Mouse (Mus musculus) liver, embryonic 11.5 days (tissue): ENCODE measurements at regions not wholly inside any gene's neighbourhood (a gene's known extent, or its start where the extent isn't known, plus 50 kb on each side); places are given as distances from the start of the nearest gene placed in this dataset.

ENCODE experiments used
- ATAC-seq: fragments of 200-750 bp; cut with Nextera tagmentation; replicated peaks from 2 replicates; pipeline ENCODE4 v1.8.0; 2017; ENCODE audit warnings: moderate number of reproducible peaks, mild to moderate bottlenecking, moderate TSS enrichment, moderate library complexity; ENCODE audit not compliant: low FRiP score
- DNase-seq: peaks from one replicate; pipeline ENCODE4 v3.0.0-alpha.2; 2017; ENCODE audit warnings: low spot score
- H3K27ac ChIP-seq: fragments of 300-500 bp; sonication (generic); 2 replicates; pipeline ENCODE4 v1.5.1; 2014; ENCODE audit warnings: mild to moderate bottlenecking, low read depth, low read length, control low read depth
- H3K27me3 ChIP-seq: fragments of 300-500 bp; sonication (generic); replicated peaks from 2 replicates; pipeline ENCODE4 v1.6.1; 2014; ENCODE audit warnings: low read length, mixed read lengths; ENCODE audit not compliant: control insufficient read depth, insufficient read depth
- H3K36me3 ChIP-seq: fragments of 300-500 bp; sonication (generic); 2 replicates; pipeline ENCODE4 v1.6.1; 2014; ENCODE audit warnings: mild to moderate bottlenecking, low read length, moderate library complexity, mixed read lengths; ENCODE audit not compliant: control insufficient read depth, insufficient read depth
- H3K4me1 ChIP-seq: fragments of 300-500 bp; sonication (generic); replicated peaks from 2 replicates; pipeline ENCODE4 v1.6.1; 2014; ENCODE audit warnings: low read length, mixed read lengths; ENCODE audit not compliant: control insufficient read depth, insufficient read depth
- H3K4me2 ChIP-seq: fragments of 300-500 bp; sonication (generic); 2 replicates; pipeline ENCODE4 v1.6.1; 2014; ENCODE audit warnings: mild to moderate bottlenecking, control low read depth, moderate library complexity
- H3K4me3 ChIP-seq: fragments of 300-500 bp; sonication (generic); 2 replicates; pipeline ENCODE4 v1.5.1; 2014; ENCODE audit warnings: low read depth, low read length, control low read depth
- H3K9ac ChIP-seq: fragments of 300-500 bp; sonication (generic); 2 replicates; pipeline ENCODE4 v1.6.1; 2014; ENCODE audit warnings: low read depth, low read length, control low read depth
- H3K9me3 ChIP-seq: fragments of 300-500 bp; sonication (generic); 2 replicates; pipeline ENCODE4 v1.6.1; 2016; ENCODE audit warnings: low read length, inconsistent platforms, mixed read lengths; ENCODE audit not compliant: control insufficient read depth
- WGBS: fragments of 180-500 bp; shearing (Covaris S2); extraction: QIAGEN DNeasy Blood & Tissue Kit; methylation state at CpG from one replicate; pipeline ENCODE4 v1.1.7; 2014; 5-methylcytosine and 5-hydroxymethylcytosine counted together

DNA sequence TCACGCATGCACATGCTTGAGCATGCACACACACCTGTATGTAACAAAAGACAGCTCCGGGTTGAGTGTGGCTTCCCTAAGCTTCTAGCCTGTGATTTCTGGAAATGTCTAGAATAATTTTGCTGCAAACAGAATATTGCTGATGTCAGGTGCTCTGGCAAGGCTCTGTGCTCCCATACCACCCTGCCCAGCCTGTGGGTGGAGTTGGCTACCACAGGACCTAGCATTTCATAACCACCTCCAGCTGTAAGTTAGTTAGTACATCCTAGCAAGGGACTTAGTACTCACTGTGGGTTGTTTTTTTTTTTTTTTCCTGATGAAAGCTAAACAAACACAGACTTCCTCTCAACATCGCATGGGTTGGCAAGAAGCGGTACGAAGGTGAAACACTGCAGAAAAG is 150.5 kb downstream of the Bcl2l11 start:
- H3K36me3 ChIP-seq = no peaks in the 10 kb centered on the region
- ATAC-seq (no peak), DNase-seq (no peak)
- 76% methylated on average over 5 of the region's 5 CpGs for WGBS
- H3K9me3 ChIP-seq = no peaks in the 10 kb centered on the region
- no peak overlapping the region for H3K9ac ChIP-seq
- no peaks in the 10 kb centered on the region for H3K27me3 ChIP-seq
- H3K4me2 ChIP-seq = no peak overlapping the region
- H3K4me1 ChIP-seq = 0 out of 2 replicates have a peak, but pooled peaks cover 2% of the 10 kb centered on the region
- no peak overlapping the region for H3K27ac ChIP-seq
- no peak overlapping the region for H3K4me3 ChIP-seq

DNA sequence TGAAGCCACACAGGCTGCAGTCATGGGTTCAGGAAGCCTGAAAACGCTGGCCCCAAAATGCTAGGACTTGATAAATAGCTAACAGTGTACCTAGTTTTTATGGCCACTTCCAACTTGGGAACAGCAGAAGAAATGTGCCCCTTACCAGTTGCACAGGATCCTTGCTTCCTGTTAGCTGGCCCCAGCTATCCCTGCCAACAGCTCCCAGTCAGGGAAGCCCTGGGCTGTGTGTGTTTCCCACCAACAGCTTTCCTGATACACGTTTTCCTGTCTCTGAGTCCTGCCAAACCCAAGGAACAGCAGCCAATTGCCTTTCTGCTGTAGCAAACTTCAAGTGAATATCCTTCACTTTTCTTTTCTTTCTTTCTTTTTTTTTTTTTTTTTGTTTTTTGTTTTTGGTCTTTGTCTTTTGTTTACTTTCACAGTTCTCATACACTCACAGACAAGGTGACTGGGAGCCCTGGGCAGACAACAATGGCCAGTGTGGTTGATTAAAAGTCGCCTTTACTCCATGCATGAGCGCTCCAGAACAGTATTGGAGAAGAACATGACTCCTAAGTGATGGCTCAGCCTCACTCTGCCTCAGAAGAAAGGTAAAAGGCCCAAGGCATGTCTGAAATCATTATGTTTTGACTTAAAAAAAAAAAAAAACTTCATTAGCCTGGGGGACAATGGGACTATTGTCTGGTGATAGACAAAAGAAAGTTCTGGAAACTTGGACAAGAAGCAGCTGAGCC is 151.7 kb downstream of the Bcl2l11 start:
- no peak overlapping the region for H3K9ac ChIP-seq
- H3K4me1 ChIP-seq = peaks cover 2% of the 10 kb centered on the region; the same call in 1 of the 2 replicates
- H3K36me3 ChIP-seq = no peaks in the 10 kb centered on the region
- DNase-seq (no peak), ATAC-seq (no peak)
- no peaks in the 10 kb centered on the region for H3K9me3 ChIP-seq
- H3K4me2 ChIP-seq = no peak overlapping the region
- 54% methylated on average over 4 of the region's 4 CpGs for WGBS
- H3K27me3 ChIP-seq = no peaks in the 10 kb centered on the region
- no peak overlapping the region for H3K27ac ChIP-seq
- H3K4me3 ChIP-seq = no peak overlapping the region

DNA sequence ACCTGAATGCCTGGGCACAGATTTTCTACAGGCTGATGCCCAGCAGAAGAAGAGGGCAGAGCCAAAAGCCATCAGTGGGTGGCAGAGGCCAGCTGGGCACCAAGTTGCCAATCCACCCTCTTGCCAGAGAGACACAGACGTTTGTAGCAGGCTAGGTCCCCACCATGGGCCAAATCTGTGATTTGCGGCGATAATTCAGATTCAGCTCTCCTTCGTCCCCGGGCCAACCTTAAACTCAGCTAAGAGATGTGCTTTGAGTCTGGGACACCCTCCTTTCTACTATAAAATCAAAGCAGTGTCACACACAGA is 152.2 kb downstream of the Bcl2l11 start:
- H3K27me3 ChIP-seq = no peaks in the 10 kb centered on the region
- H3K4me2 ChIP-seq = no peak overlapping the region
- no peaks in the 10 kb centered on the region for H3K36me3 ChIP-seq
- no peaks in the 10 kb centered on the region; the same call in 1 of the 2 replicates for H3K4me1 ChIP-seq
- DNase-seq = no peak
- 87% methylated on average over 5 of the region's 5 CpGs for WGBS
- no peak overlapping the region for H3K27ac ChIP-seq
- no peak for ATAC-seq
- no peak overlapping the region for H3K9ac ChIP-seq
- H3K9me3 ChIP-seq = no peaks in the 10 kb centered on the region
- H3K4me3 ChIP-seq = no peak overlapping the region

DNA sequence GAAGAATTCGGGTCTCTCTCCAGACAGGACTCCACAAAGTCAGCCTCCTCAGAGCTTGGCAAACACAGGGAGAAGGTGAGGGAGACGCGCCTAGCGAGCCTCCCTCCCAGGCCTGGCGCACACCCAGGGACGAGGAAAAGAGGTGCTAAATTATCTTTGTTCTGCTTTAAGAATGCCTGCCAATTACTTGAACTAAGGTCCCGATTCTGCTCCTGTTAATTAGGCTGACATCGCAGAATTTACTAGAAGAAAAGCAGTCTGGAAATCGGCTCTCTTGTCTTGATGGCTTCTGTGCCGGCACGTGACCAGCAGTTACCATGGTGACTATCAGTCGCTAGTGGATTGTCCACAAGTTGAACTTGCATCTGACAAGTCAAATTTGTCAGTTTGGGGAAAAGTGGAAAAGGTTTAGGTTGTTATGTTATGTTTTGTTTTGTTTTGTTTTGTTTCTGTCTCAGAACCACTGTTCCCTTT is 152.8 kb downstream of the Bcl2l11 start:
- no peak for DNase-seq

DNA sequence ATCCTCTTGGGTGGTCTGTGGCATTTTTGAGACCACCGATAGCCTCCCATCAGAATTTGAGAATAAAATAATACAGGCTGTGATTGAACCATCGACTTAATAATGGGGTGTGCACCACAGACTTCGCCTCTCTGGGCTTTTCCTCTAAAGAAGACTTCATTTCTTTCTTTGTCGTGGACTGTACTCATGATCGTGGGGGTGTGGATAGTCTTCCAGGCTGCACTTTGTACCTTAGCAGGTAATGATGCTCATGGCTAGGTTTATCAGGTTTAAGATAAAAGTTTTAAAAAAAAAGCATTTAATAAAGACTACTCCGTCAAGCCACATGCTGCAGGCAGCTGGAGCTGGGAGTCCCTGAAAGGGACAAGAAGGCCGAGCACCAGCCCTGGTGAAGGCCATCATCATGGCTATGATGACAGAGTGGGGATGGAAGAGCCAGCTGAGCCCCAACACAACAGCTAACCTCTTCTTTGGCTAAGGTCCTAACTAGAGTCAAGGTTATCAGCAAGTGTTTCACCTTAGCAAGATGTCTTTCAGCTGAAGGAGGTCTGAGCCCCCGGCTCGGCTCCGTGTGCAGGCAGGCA is 153.4 kb downstream of the Bcl2l11 start:
- Histone ChIP-seq H3K4me3 (no peak overlapping the region), H3K9me3 (no peaks in the 10 kb centered on the region), H3K36me3 (no peaks in the 10 kb centered on the region), H3K27ac (no peak overlapping the region), H3K9ac (no peak overlapping the region), H3K27me3 (no peaks in the 10 kb centered on the region), H3K4me2 (no peak overlapping the region), H3K4me1 (no peaks in the 10 kb centered on the region; the same call in 1 of the 2 replicates)
- no peak for DNase-seq
- no peak for ATAC-seq
- WGBS = 78% methylated on average over 10 of the region's 10 CpGs

More for the DNA sequence above, 152.8 kb downstream of the Bcl2l11 start:
- WGBS = 42% methylated on average over 12 of the region's 12 CpGs
- Histone ChIP-seq H3K4me1 (no peaks in the 10 kb centered on the region; the same call in 1 of the 2 replicates), H3K36me3 (no peaks in the 10 kb centered on the region), H3K4me2 (no peak overlapping the region), H3K9ac (no peak overlapping the region), H3K27ac (no peak overlapping the region), H3K9me3 (no peaks in the 10 kb centered on the region), H3K4me3 (no peak overlapping the region), H3K27me3 (no peaks in the 10 kb centered on the region)
- ATAC-seq = no peak

DNA sequence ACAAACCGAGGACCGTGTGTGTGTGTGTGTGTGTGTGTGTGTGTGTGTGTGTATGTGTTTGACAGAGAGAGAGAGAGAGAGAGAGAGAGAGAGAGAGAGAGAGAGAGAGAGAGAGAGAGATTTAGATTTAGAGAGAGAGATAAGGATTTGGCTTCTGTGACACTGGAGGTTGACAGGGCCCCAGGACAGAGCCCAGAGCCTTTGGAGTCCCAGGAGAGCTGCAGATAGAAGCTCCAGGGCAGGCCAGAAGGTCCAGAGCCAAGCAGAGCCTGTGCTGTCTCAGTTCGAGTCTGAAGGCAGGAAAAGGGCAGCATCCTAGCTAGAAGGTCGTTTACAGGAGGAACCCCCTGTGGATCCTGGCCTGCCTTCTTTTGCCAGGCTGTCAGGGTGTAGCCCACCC is 156.8 kb downstream of the Bcl2l11 start:
- no peak for ATAC-seq
- Histone ChIP-seq H3K9ac (no peak overlapping the region), H3K9me3 (no peaks in the 10 kb centered on the region), H3K4me2 (no peak overlapping the region), H3K4me3 (no peak overlapping the region), H3K27me3 (no peaks in the 10 kb centered on the region), H3K4me1 (no peaks in the 10 kb centered on the region; the same call in 1 of the 2 replicates), H3K27ac (no peak overlapping the region), H3K36me3 (no peaks in the 10 kb centered on the region)
- DNase-seq = no peak
- WGBS = 26% methylated on average over 4 of the region's 4 CpGs

DNA sequence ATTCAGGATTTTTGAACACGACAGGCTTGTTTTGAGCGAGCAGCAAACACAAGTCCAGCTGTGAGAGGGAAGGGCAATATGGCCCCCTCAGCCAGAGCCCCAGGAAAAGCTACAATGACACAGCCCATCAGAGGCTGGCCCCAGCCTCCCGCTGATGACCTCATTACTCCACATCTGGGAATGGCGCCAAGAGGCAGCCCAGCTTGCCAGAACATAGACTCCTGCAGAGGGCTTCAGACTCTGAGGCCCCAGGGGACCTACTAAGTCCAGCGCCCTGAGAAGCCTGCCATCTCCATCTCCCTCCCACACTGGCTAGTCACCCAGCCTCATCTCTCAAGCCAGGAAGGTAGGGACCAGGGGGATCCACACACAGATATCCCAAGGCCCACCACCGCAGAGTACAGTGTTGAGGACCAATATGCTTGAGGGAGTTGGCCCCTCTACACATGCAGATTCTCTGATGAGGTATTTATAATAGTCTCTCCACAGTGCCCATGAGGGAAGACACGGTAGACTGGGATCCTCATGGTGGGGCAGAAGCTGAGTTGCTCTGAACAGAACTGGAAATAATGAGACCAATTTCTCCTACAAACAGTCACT is 159.1 kb downstream of the Bcl2l11 start:
- WGBS = 76% methylated on average over 7 of the region's 7 CpGs
- ATAC-seq (no peak), DNase-seq (no peak)
- no peaks in the 10 kb centered on the region for H3K9me3 ChIP-seq
- no peak overlapping the region for H3K4me3 ChIP-seq
- H3K27ac ChIP-seq = no peak overlapping the region
- H3K27me3 ChIP-seq = no peaks in the 10 kb centered on the region
- no peaks in the 10 kb centered on the region for H3K36me3 ChIP-seq
- H3K9ac ChIP-seq = no peak overlapping the region
- no peak overlapping the region for H3K4me2 ChIP-seq
- H3K4me1 ChIP-seq = no peaks in the 10 kb centered on the region; the same call in 1 of the 2 replicates

DNA sequence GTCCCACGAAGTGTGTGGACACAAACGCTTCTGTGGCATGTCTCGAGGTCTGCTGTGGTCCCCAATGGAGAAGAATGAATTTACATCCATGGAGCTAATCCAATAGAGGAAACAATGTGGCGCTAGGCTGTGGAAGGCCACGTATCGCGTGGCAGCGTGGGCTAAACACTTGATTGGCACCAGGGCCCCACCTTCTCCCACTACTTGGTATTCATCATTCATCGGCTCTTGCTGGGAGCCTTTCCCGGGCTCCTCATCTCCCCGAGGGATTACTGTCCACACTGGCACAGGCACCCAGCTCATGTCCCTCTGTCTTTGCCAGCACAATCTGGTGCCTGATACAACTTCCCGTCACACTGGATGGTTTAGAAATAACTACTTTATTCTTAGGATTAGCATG is 159.6 kb downstream of the Bcl2l11 start:
- H3K9me3 ChIP-seq = no peaks in the 10 kb centered on the region
- no peak for DNase-seq
- no peak overlapping the region for H3K27ac ChIP-seq
- 88% methylated on average over 12 of the region's 12 CpGs for WGBS
- no peak for ATAC-seq
- no peak overlapping the region for H3K4me3 ChIP-seq
- no peak overlapping the region for H3K4me2 ChIP-seq
- H3K27me3 ChIP-seq = no peaks in the 10 kb centered on the region
- no peak overlapping the region for H3K9ac ChIP-seq
- no peaks in the 10 kb centered on the region for H3K36me3 ChIP-seq
- H3K4me1 ChIP-seq = no peaks in the 10 kb centered on the region; the same call in 1 of the 2 replicates
